In the genomic region with DNA sequence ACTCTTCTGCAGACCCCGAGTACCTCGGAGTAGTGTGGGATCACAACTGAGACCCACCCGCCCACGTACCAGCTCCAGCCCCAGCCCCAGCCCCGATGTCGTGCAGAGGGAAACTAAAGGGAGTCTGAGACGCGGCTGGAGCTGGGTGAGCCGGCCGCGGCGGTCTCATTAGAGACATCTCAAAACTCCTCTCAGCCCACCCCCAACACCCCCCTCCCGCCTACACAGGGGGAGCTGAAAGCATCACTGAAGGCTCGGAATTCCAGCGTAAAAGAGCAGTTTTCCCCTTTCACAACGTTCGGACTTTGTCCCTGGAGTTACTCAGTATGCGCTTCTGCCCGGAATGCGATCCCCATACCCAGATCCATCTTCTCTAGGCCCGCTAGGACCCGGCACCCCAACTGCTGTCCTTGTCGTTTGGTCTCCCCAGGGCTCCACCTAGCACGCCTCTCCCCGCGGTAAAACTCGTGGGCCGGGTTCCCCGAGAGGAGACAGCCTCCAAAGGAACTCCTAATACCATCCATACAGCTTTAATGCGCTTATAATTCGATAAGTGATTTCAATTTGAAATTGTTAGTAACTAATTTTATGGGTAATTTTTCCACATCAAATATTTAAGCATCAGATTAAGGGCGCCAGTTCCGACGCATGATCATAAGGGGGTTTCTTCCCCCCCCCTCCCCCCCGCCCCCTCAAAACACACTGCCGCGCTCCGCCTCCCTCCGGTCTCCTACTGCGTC, we compare ENCODE assay signal across 8 mouse cellular contexts.
A peak's percentile ranks its signal among the peaks of the same experiment; 100 is the strongest.
DNase-seq lines count a peak whose midpoint lies in the region; ATAC-seq lines count a peak whose summit lies in the region.

No protein-coding gene starts in this region.

- peaks cover 21% of the 10 kb centered on the region for H3K36me3 ChIP-seq in megakaryocyte, embryonic 14.5 days (replicated peaks; ENCODE audit: low read length)
- no peaks in the 10 kb centered on the region for H3K36me3 ChIP-seq in embryonic facial prominence, embryonic 13.5 days
- H3K36me3 ChIP-seq in hindbrain, embryonic 15.5 days, result no peaks in the 10 kb centered on the region
- peaks cover 3% of the 10 kb centered on the region; the same call in 1 of the 2 replicates for H3K36me3 ChIP-seq in liver, embryonic 12.5 days
- peaks cover 6% of the 10 kb centered on the region; the same call in 1 of the 2 replicates for H3K36me3 ChIP-seq in neural tube, embryonic 13.5 days

- peak; percentile 76 for DNase-seq in adrenal gland, adult 2 months
- DNase-seq in left cerebral cortex, adult 11 months (ENCODE audit: low spot score), result no peak

- peak overlapping the region; percentile 88 for H3K4me2 ChIP-seq in embryonic facial prominence, embryonic 13.5 days
- H3K4me2 ChIP-seq in hindbrain, embryonic 15.5 days, result peak overlapping the region; percentile 73
- H3K4me2 ChIP-seq in liver, embryonic 12.5 days, result peak overlapping the region; percentile 79
- peak overlapping the region; percentile 89 for H3K4me2 ChIP-seq in neural tube, embryonic 13.5 days

- WGBS in embryonic facial prominence, embryonic 13.5 days, result under 1% methylated on average over 36 of the region's 40 CpGs
- WGBS in hindbrain, embryonic 15.5 days, result under 1% methylated on average over 40 of the region's 40 CpGs
- WGBS in liver, embryonic 12.5 days (ENCODE audit: insufficient replicate concordance), result 1% methylated on average over 39 of the region's 40 CpGs
- 0% methylated on average over 40 of the region's 40 CpGs for WGBS in neural tube, embryonic 13.5 days

- H3K4me1 ChIP-seq in megakaryocyte, embryonic 14.5 days, result peaks cover 53% of the 10 kb centered on the region
- peaks cover 32% of the 10 kb centered on the region for H3K4me1 ChIP-seq in embryonic facial prominence, embryonic 13.5 days
- peaks cover 69% of the 10 kb centered on the region for H3K4me1 ChIP-seq in hindbrain, embryonic 15.5 days (replicated peaks)
- H3K4me1 ChIP-seq in liver, embryonic 12.5 days, result peaks cover 36% of the 10 kb centered on the region
- peaks cover 79% of the 10 kb centered on the region for H3K4me1 ChIP-seq in neural tube, embryonic 13.5 days (replicated peaks)

- H3K9ac ChIP-seq in embryonic facial prominence, embryonic 13.5 days, result peak overlapping the region; percentile 71
- H3K9ac ChIP-seq in hindbrain, embryonic 15.5 days, result peak overlapping the region; percentile 46
- peak overlapping the region; percentile 55; the same call in 1 of the 2 replicates for H3K9ac ChIP-seq in liver, embryonic 12.5 days
- H3K9ac ChIP-seq in neural tube, embryonic 13.5 days, result peak overlapping the region; percentile 67

- H3K27ac ChIP-seq in embryonic facial prominence, embryonic 13.5 days, result peak overlapping the region; percentile 66
- peak overlapping the region; percentile 92 for H3K27ac ChIP-seq in hindbrain, embryonic 15.5 days (replicated peaks)
- H3K27ac ChIP-seq in liver, embryonic 12.5 days, result peak overlapping the region; percentile 30; the same call in 1 of the 2 replicates
- peak overlapping the region; percentile 96 for H3K27ac ChIP-seq in neural tube, embryonic 13.5 days (replicated peaks)

- H3K9me3 ChIP-seq in megakaryocyte, embryonic 14.5 days, result no peaks in the 10 kb centered on the region
- no peaks in the 10 kb centered on the region for H3K9me3 ChIP-seq in embryonic facial prominence, embryonic 13.5 days
- no peaks in the 10 kb centered on the region for H3K9me3 ChIP-seq in hindbrain, embryonic 15.5 days
- no peaks in the 10 kb centered on the region for H3K9me3 ChIP-seq in liver, embryonic 12.5 days (replicated peaks)
- H3K9me3 ChIP-seq in neural tube, embryonic 13.5 days, result no peaks in the 10 kb centered on the region

- no peak for ATAC-seq in megakaryocyte, adult 5-6 weeks (ENCODE audit: poor library complexity, severe bottlenecking)
- ATAC-seq in embryonic facial prominence, embryonic 13.5 days (ENCODE audit: insufficient number of reproducible peaks, insufficient read depth, low FRiP score, low TSS enrichment, low read depth), result peak; percentile 22; the same call in 1 of the 2 replicates
- ATAC-seq in hindbrain, embryonic 15.5 days (ENCODE audit: low FRiP score, low read depth), result peak; percentile 47; the same call in 1 of the 2 replicates
- ATAC-seq in liver, embryonic 12.5 days, result peak; percentile 43
- peak; percentile 40 for ATAC-seq in neural tube, embryonic 13.5 days (ENCODE audit: low read depth)

- H3K4me3 ChIP-seq in megakaryocyte, embryonic 14.5 days (replicated peaks), result peak overlapping the region; percentile 93
- peak overlapping the region; percentile 50 for H3K4me3 ChIP-seq in embryonic facial prominence, embryonic 13.5 days
- H3K4me3 ChIP-seq in hindbrain, embryonic 15.5 days, result peak overlapping the region; percentile 39
- H3K4me3 ChIP-seq in liver, embryonic 12.5 days, result peak overlapping the region; percentile 60
- H3K4me3 ChIP-seq in neural tube, embryonic 13.5 days, result peak overlapping the region; percentile 42

- H3K27me3 ChIP-seq in megakaryocyte, embryonic 14.5 days (replicated peaks), result peaks cover 18% of the 10 kb centered on the region
- H3K27me3 ChIP-seq in embryonic facial prominence, embryonic 13.5 days, result peaks cover 36% of the 10 kb centered on the region
- no peaks in the 10 kb centered on the region for H3K27me3 ChIP-seq in hindbrain, embryonic 15.5 days
- H3K27me3 ChIP-seq in liver, embryonic 12.5 days (replicated peaks), result peaks cover 52% of the 10 kb centered on the region
- no peaks in the 10 kb centered on the region for H3K27me3 ChIP-seq in neural tube, embryonic 13.5 days

Comparison
In these comparisons a context has a peak if more than half of its experiments do, and no peak if none do; other contexts are left out.
1. H3K4me3 ChIP-seq: peak in every context shown above with its lines; median percentile 93 in megakaryocyte, embryonic 14.5 days; 60 in liver, embryonic 12.5 days; 50 in embryonic facial prominence, embryonic 13.5 days; 42 in neural tube, embryonic 13.5 days; 39 in hindbrain, embryonic 15.5 days.
2. H3K27ac ChIP-seq: peak in every context shown above with its lines; median percentile 96 in neural tube, embryonic 13.5 days; 92 in hindbrain, embryonic 15.5 days; 66 in embryonic facial prominence, embryonic 13.5 days; 30 in liver, embryonic 12.5 days.